Mouse (Mus musculus) hindbrain, postnatal 0 days (tissue): ENCODE results near the gene Eef1b2. TPM values are rescaled to one million over a fixed set of nuclear protein-coding genes. Genes with fewer than 3 reads are reported as not detected.
"Not testable (repeated sequence)": the region's sequence is repeated elsewhere in the genome, so short reads cannot be mapped to it uniquely, and the experiment has no call there.

ENCODE experiments used
- ATAC-seq: fragments of 200-750 bp; cut with Nextera tagmentation; 2 replicates; pipeline ENCODE4 v1.8.0; 2017; ENCODE audit warnings: mild to moderate bottlenecking, moderate TSS enrichment, moderate library complexity
- DNase-seq: peaks from one replicate; pipeline ENCODE4 v3.0.0-alpha.2; 2015; ENCODE audit warnings: low spot score
- H3K27ac ChIP-seq: fragments of 300-500 bp; sonication (generic); 2 replicates; pipeline ENCODE4 v1.5.1; 2014; ENCODE audit warnings: mild to moderate bottlenecking
- H3K27me3 ChIP-seq: fragments of 300-500 bp; sonication (generic); 2 replicates; pipeline ENCODE4 v1.6.1; 2014; ENCODE audit warnings: low read length, mixed read lengths; ENCODE audit not compliant: insufficient read depth
- H3K36me3 ChIP-seq: fragments of 300-500 bp; sonication (generic); 2 replicates; pipeline ENCODE4 v1.6.1; 2014; ENCODE audit warnings: low read length, mixed read lengths; ENCODE audit not compliant: insufficient read depth
- H3K4me1 ChIP-seq: fragments of 300-500 bp; sonication (generic); 2 replicates; pipeline ENCODE4 v1.6.1; 2014; ENCODE audit warnings: antibody characterized with exemption, low read length, mixed read lengths; ENCODE audit not compliant: insufficient read depth
- H3K4me2 ChIP-seq: fragments of 300-500 bp; sonication (generic); 2 replicates; pipeline ENCODE4 v1.6.1; 2014; ENCODE audit warnings: low read depth, mild to moderate bottlenecking, low read length, moderate library complexity, mixed read lengths
- H3K4me3 ChIP-seq: fragments of 300-500 bp; sonication (generic); 2 replicates; pipeline ENCODE4 v1.5.1; 2014; ENCODE audit warnings: low read length
- H3K9ac ChIP-seq: fragments of 300-500 bp; sonication (generic); replicated peaks from 2 replicates; pipeline ENCODE4 v1.6.1; 2014; ENCODE audit warnings: mild to moderate bottlenecking, low read length, moderate library complexity, mixed read lengths
- H3K9me3 ChIP-seq: fragments of 300-500 bp; sonication (generic); 2 replicates; pipeline ENCODE4 v1.6.1; 2016; ENCODE audit warnings: low read length, mixed read lengths
- CTCF ChIP-seq: IDR thresholded peaks from 2 replicates; pipeline ENCODE4 v1.5.1; 2016; ENCODE audit warnings: antibody characterized with exemption, control low read depth, low read depth
- WGBS: fragments of 180-500 bp; shearing (Covaris S2); extraction: QIAGEN DNeasy Blood & Tissue Kit; methylation state at CpG from one replicate; pipeline ENCODE4 v1.1.7; 2014; 5-methylcytosine and 5-hydroxymethylcytosine counted together
- polyA plus RNA-seq: library from polyadenylated mRNA; unstranded; fragments of >200 nt; fragmentation: Nextera tagmentation; extraction: Ambion mirVana; gene quantifications from 2 replicates; pipeline ENCODE4 v1.2.1, GENCODE M21; 2015
- total RNA-seq: library from RNA; depleted of rRNA; stranded (reverse); fragments of >200 nt; gene quantifications from 2 replicates; pipeline ENCODE4 v1.2.3, GENCODE M21; 2014

Eef1b2 gene
- total and polyA plus RNA-seq, 2 experiments from 2014 or later: 465 to 611 TPM

- H3K27me3 ChIP-seq: no peaks in the 10 kb centered on the region
- no peak overlapping the region for H3K4me3 ChIP-seq
- H3K4me2 ChIP-seq: no peak overlapping the region
- H3K27ac ChIP-seq: no peak overlapping the region
- ATAC-seq (no peak), DNase-seq (no peak)
- no peaks in the 10 kb centered on the region for H3K9me3 ChIP-seq
- no peak for TF ChIP-seq CTCF
- H3K36me3 ChIP-seq: peaks cover 8% of the 10 kb centered on the region; the same call in 1 of the 2 replicates
- H3K9ac ChIP-seq: no peak overlapping the region
- 79% methylated on average over 2 of the region's 2 CpGs for WGBS
- no peaks in the 10 kb centered on the region for H3K4me1 ChIP-seq
Measured at GRCm38 (mm10) chr1:63137971-63138370, 38.7 kb upstream of the Eef1b2 start.

GRCm38 (mm10) chr1:63138586-63138985 is 38.0 kb upstream of the Eef1b2 start:
- peaks cover 14% of the 10 kb centered on the region for H3K36me3 ChIP-seq
- not testable (repeated sequence) for DNase-seq, H3K9ac ChIP-seq, H3K27me3 ChIP-seq, H3K4me3 ChIP-seq, H3K4me1 ChIP-seq, ATAC-seq, H3K9me3 ChIP-seq, H3K27ac ChIP-seq, H3K4me2 ChIP-seq
- 100% methylated on average over 1 of the region's 1 CpGs for WGBS

DNA sequence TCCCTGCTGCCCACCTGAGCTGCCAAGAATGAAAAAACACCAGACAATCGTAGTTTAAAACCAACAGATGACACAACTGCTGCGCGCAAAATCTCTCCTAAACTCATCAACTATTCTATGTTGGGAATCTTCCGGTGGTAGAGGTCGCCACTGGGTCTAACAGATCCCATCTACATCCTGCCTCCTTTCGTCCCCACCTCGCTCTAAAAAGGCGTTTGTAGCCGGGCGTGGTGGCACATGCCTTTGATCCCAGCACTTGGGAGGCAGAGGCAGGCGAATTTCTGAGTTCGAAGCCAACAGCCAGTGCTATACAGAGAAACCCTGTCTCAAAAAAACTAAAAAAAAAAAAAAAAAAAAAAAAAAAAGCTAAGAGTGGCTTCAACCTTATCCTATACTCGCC is 36.4 kb upstream of the Eef1b2 start:
- ATAC-seq (no peak), DNase-seq (no peak)
- WGBS: 96% methylated on average over 13 of the region's 13 CpGs
- no peaks in the 10 kb centered on the region for H3K27me3 ChIP-seq
- H3K9ac ChIP-seq: no peak overlapping the region
- no peaks in the 10 kb centered on the region for H3K9me3 ChIP-seq
- H3K4me1 ChIP-seq: no peaks in the 10 kb centered on the region
- no peak for TF ChIP-seq CTCF
- no peak overlapping the region for H3K27ac ChIP-seq
- no peak overlapping the region for H3K4me3 ChIP-seq
- H3K4me2 ChIP-seq: no peak overlapping the region
- peaks cover 25% of the 10 kb centered on the region for H3K36me3 ChIP-seq

- Histone ChIP-seq H3K9ac (no peak overlapping the region), H3K36me3 (peaks cover 39% of the 10 kb centered on the region), H3K4me1 (no peaks in the 10 kb centered on the region), H3K27me3 (no peaks in the 10 kb centered on the region), H3K9me3 (no peaks in the 10 kb centered on the region), H3K4me3 (no peak overlapping the region), H3K27ac (no peak overlapping the region), H3K4me2 (no peak overlapping the region)
- WGBS: 86% methylated on average over 2 of the region's 2 CpGs
- no peak for TF ChIP-seq CTCF
- ATAC-seq (no peak), DNase-seq (no peak)
Measured at GRCm38 (mm10) chr1:63168638-63169037, 8.0 kb upstream of the Eef1b2 start.

GRCm38 (mm10) chr1:63175853-63176252 is 772 bp upstream of the Eef1b2 start:
- peak overlapping the region; percentile 94 for H3K27ac ChIP-seq
- H3K4me2 ChIP-seq: peak overlapping the region; percentile 76
- 11% methylated on average over 11 of the region's 11 CpGs for WGBS
- TF ChIP-seq CTCF: no peak
- peaks cover 23% of the 10 kb centered on the region for H3K36me3 ChIP-seq
- H3K27me3 ChIP-seq: no peaks in the 10 kb centered on the region
- peak overlapping the region; percentile 75 for H3K9ac ChIP-seq
- H3K4me1 ChIP-seq: peaks cover 6% of the 10 kb centered on the region
- peak overlapping the region; percentile 85 for H3K4me3 ChIP-seq
- DNase-seq: peak; percentile 27
- no peak for ATAC-seq
- H3K9me3 ChIP-seq: no peaks in the 10 kb centered on the region

DNA sequence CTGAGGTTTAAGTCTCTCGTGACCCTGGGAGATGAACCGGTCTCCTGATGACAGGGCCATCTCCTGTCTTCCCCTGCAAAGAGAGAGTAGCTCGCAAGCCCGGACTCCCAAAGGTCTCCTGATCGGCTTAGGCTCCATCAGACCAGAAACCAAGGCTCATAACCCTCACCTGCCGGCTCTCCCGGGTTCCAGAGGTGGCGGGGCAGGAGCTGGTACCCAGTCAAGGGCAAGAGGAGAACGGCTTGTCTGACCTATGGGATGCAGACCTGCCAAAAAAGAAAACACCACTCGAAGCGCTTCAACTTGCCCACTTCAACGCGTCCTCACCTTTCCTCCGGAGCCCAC is 394 bp upstream of the Eef1b2 start:
- H3K36me3 ChIP-seq: peaks cover 23% of the 10 kb centered on the region
- peak overlapping the region; percentile 76 for H3K4me2 ChIP-seq
- H3K4me3 ChIP-seq: peak overlapping the region; percentile 85
- no peaks in the 10 kb centered on the region for H3K27me3 ChIP-seq
- WGBS: under 1% methylated on average over 14 of the region's 14 CpGs
- H3K27ac ChIP-seq: peak overlapping the region; percentile 94
- no peaks in the 10 kb centered on the region for H3K9me3 ChIP-seq
- H3K4me1 ChIP-seq: peaks cover 6% of the 10 kb centered on the region
- ATAC-seq: peak; percentile 59
- no peak for DNase-seq
- H3K9ac ChIP-seq: peak overlapping the region; percentile 75
- no peak for TF ChIP-seq CTCF

DNA sequence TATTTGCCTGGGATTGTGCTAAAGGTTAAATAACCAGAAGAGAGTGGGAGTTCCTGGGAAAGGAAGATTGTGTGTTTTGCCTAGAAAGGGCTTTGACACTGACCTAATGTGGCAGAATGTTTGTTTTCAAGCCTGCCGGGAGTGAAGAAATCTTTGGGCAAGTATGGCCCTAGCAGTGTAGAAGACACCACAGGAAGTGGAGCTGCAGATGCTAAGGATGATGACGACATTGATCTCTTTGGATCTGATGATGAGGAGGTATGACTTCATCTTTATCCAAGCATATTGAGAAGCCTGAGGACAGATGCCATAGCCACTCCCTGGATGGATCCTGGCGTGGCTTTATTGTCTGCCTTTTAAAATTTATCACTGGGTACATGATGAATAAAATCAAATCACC is 1.7 kb downstream of the Eef1b2 start:
- Histone ChIP-seq H3K27ac (no peak overlapping the region), H3K9ac (no peak overlapping the region; the same call in 1 of the 2 replicates), H3K4me3 (no peak overlapping the region), H3K36me3 (peaks cover 19% of the 10 kb centered on the region), H3K27me3 (no peaks in the 10 kb centered on the region), H3K9me3 (no peaks in the 10 kb centered on the region), H3K4me1 (peaks cover 6% of the 10 kb centered on the region), H3K4me2 (peak overlapping the region; percentile 71)
- WGBS: 77% methylated on average over 3 of the region's 3 CpGs
- ATAC-seq (no peak), DNase-seq (no peak)
- TF ChIP-seq CTCF: no peak
